Mouse (Mus musculus): ENCODE data around the gene Npas2. TPM values are rescaled to one million over a fixed set of nuclear protein-coding genes. Genes with fewer than 3 reads are reported as not detected.

Gene Npas2
- polyA plus RNA-seq, 1 experiment from 2014 or later = 0.06 TPM

- no peak for ATAC-seq
- Histone ChIP-seq H3K27ac (no peak overlapping the region), H3K4me1 (no peaks in the 10 kb centered on the region), H3K36me3 (no peaks in the 10 kb centered on the region), H3K4me2 (no peak overlapping the region), H3K4me3 (no peak overlapping the region), H3K9ac (no peak overlapping the region), H3K9me3 (replicated peaks) (no peaks in the 10 kb centered on the region), H3K27me3 (replicated peaks) (no peaks in the 10 kb centered on the region)
- 63% methylated on average over 8 of the region's 8 CpGs for WGBS (ENCODE audit: insufficient replicate concordance)
Observed at GRCm38 (mm10) chr1:39260183-39260978, 66.8 kb downstream of the Npas2 start.

- Histone ChIP-seq H3K36me3 (no peaks in the 10 kb centered on the region), H3K4me3 (no peak overlapping the region), H3K9me3 (replicated peaks) (no peaks in the 10 kb centered on the region), H3K4me1 (no peaks in the 10 kb centered on the region), H3K27me3 (replicated peaks) (no peaks in the 10 kb centered on the region), H3K9ac (no peak overlapping the region), H3K4me2 (no peak overlapping the region), H3K27ac (no peak overlapping the region)
- no peak for ATAC-seq
- WGBS (ENCODE audit: insufficient replicate concordance) = 77% methylated on average over 9 of the region's 9 CpGs
Observed at GRCm38 (mm10) chr1:39266843-39267512, 73.4 kb downstream of the Npas2 start.

- Histone ChIP-seq H3K27me3 (replicated peaks) (no peaks in the 10 kb centered on the region), H3K9me3 (replicated peaks) (no peaks in the 10 kb centered on the region), H3K9ac (no peak overlapping the region), H3K4me1 (no peaks in the 10 kb centered on the region), H3K36me3 (no peaks in the 10 kb centered on the region), H3K4me3 (no peak overlapping the region), H3K4me2 (no peak overlapping the region), H3K27ac (no peak overlapping the region)
- ATAC-seq = no peak
- WGBS (ENCODE audit: insufficient replicate concordance) = 62% methylated on average over 6 of the region's 6 CpGs
Observed at GRCm38 (mm10) chr1:39272976-39273375, 79.4 kb downstream of the Npas2 start.

- no peak overlapping the region for H3K27ac ChIP-seq
- no peak overlapping the region for H3K4me3 ChIP-seq
- H3K27me3 ChIP-seq (replicated peaks) = no peaks in the 10 kb centered on the region
- WGBS (ENCODE audit: insufficient replicate concordance) = 69% methylated on average over 7 of the region's 7 CpGs
- no peaks in the 10 kb centered on the region for H3K9me3 ChIP-seq (replicated peaks)
- no peak overlapping the region for H3K9ac ChIP-seq
- H3K4me2 ChIP-seq = no peak overlapping the region
- H3K4me1 ChIP-seq = peaks cover 6% of the 10 kb centered on the region; the same call in 1 of the 2 replicates
- ATAC-seq = no peak
- no peaks in the 10 kb centered on the region for H3K36me3 ChIP-seq
Observed at GRCm38 (mm10) chr1:39280391-39280790, 86.9 kb downstream of the Npas2 start.

DNA sequence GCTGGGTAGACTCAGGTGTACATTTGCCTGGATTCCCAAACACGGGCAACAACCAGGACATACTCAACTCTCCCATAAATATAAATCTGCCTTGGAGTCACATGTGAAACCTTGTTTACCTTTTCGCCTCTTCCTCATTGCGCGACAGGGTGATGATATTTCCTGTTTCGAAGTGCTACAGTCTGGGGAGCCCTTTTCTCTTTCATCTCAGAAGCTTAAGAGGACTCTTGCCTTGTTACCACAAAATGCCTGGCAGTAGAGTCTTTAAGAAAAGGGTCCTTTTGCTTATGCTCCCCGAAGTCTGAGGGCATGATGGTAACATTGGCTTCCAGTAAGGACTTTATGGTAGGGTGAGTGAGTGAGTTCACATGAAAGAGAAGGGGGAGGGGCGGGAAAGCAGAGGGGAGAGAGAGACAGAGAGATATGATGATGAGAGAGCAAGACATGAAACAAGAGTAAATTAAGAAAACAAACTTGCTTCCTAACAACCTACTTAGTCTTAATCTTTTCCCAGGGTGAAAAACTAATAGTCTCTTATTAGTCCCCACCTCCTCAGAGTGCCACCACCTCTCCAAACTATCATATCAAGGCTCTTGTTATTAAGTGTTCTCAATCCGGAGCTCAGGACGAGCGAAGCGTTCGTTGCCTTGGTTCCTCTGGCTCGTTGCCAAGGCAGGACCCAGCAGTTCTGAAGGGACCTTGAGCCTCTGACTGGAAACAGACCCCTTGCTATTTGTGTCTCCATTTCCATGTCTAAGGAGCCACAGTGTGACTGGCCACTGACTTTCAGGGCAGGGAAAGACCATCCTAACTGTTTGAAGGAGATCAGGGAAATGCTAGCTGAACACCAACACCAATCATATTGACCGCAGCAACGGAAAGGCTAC, 87.7 kb downstream of the Npas2 start:
- WGBS (ENCODE audit: insufficient replicate concordance) = 67% methylated on average over 15 of the region's 15 CpGs
- Histone ChIP-seq H3K9me3 (replicated peaks) (no peaks in the 10 kb centered on the region), H3K9ac (no peak overlapping the region), H3K36me3 (no peaks in the 10 kb centered on the region), H3K27ac (no peak overlapping the region), H3K4me3 (no peak overlapping the region), H3K4me1 (peaks cover 6% of the 10 kb centered on the region; the same call in 1 of the 2 replicates), H3K4me2 (no peak overlapping the region), H3K27me3 (replicated peaks) (no peaks in the 10 kb centered on the region)
- ATAC-seq = no peak

DNA sequence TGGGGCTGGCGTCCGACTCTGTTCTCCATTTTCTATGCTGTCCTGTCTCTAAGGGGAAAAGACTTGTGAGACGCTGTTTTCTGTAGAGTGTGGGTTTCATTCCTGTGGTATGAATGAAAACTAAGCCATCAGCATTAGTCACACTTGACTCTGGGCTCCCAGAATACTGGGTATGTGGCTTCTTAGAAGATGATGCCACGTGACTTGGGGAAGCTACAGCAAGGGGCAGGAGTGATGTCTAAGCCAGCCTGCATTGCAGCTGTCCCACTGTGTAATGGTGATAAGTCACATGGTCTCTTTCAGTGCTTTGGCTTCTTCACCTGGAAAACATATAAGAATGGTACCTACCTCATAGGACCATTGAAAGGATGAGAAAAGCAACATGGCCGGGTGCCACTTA, 88.4 kb downstream of the Npas2 start:
- ATAC-seq = no peak
- no peak overlapping the region for H3K4me3 ChIP-seq
- H3K9ac ChIP-seq = no peak overlapping the region
- no peak overlapping the region for H3K27ac ChIP-seq
- H3K4me2 ChIP-seq = no peak overlapping the region
- 76% methylated on average over 5 of the region's 5 CpGs for WGBS (ENCODE audit: insufficient replicate concordance)
- H3K27me3 ChIP-seq (replicated peaks) = no peaks in the 10 kb centered on the region; the same call in 1 of the 2 replicates
- H3K9me3 ChIP-seq (replicated peaks) = no peaks in the 10 kb centered on the region
- H3K4me1 ChIP-seq = peaks cover 6% of the 10 kb centered on the region; the same call in 1 of the 2 replicates
- H3K36me3 ChIP-seq = no peaks in the 10 kb centered on the region

- H3K4me1 ChIP-seq = peaks cover 6% of the 10 kb centered on the region; the same call in 1 of the 2 replicates
- no peak overlapping the region for H3K9ac ChIP-seq
- H3K27me3 ChIP-seq (replicated peaks) = no peaks in the 10 kb centered on the region; the same call in 1 of the 2 replicates
- H3K27ac ChIP-seq = no peak overlapping the region
- H3K4me3 ChIP-seq = no peak overlapping the region
- ATAC-seq = no peak
- no peaks in the 10 kb centered on the region for H3K9me3 ChIP-seq (replicated peaks)
- H3K4me2 ChIP-seq = no peak overlapping the region
- 56% methylated on average over 7 of the region's 7 CpGs for WGBS (ENCODE audit: insufficient replicate concordance)
- H3K36me3 ChIP-seq = no peaks in the 10 kb centered on the region
Observed at GRCm38 (mm10) chr1:39283323-39283722, 89.8 kb downstream of the Npas2 start.

- no peaks in the 10 kb centered on the region; the same call in 1 of the 2 replicates for H3K27me3 ChIP-seq (replicated peaks)
- H3K4me2 ChIP-seq = no peak overlapping the region
- no peak overlapping the region for H3K9ac ChIP-seq
- H3K4me1 ChIP-seq = peaks cover 6% of the 10 kb centered on the region; the same call in 1 of the 2 replicates
- no peaks in the 10 kb centered on the region for H3K9me3 ChIP-seq (replicated peaks)
- peak; percentile 15; the same call in 1 of the 2 replicates for ATAC-seq
- H3K36me3 ChIP-seq = no peaks in the 10 kb centered on the region
- no peak overlapping the region for H3K4me3 ChIP-seq
- no peak overlapping the region for H3K27ac ChIP-seq
- WGBS (ENCODE audit: insufficient replicate concordance) = 63% methylated on average over 16 of the region's 16 CpGs
Observed at GRCm38 (mm10) chr1:39284786-39285185, 91.3 kb downstream of the Npas2 start.

DNA sequence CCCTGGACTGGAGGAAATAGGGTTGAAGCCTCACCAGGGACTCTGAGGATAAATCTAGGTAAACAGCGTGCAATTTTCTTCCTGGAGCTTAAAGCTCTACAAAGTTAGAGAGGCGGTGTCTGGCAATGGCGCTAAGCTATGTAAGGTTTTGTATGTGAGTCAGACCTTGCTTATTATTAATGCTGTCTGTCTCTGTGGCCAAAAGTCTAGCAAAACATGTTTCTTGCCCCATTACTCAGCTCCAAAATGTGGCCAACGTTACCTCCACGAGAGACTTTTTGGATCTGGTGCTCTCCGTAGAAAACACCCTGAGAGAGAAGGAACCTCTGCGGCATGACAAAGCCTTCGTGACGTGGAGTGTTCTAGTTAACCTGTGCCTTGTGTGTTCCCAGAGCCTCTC, 93.5 kb downstream of the Npas2 start:
- no peak overlapping the region for H3K27ac ChIP-seq
- no peak overlapping the region for H3K9ac ChIP-seq
- no peak overlapping the region for H3K4me3 ChIP-seq
- H3K4me2 ChIP-seq = no peak overlapping the region
- no peaks in the 10 kb centered on the region for H3K36me3 ChIP-seq
- no peaks in the 10 kb centered on the region for H3K9me3 ChIP-seq (replicated peaks)
- H3K4me1 ChIP-seq = peaks cover 6% of the 10 kb centered on the region; the same call in 1 of the 2 replicates
- no peaks in the 10 kb centered on the region; the same call in 1 of the 2 replicates for H3K27me3 ChIP-seq (replicated peaks)
- WGBS (ENCODE audit: insufficient replicate concordance) = 84% methylated on average over 9 of the region's 9 CpGs
- ATAC-seq = no peak

DNA sequence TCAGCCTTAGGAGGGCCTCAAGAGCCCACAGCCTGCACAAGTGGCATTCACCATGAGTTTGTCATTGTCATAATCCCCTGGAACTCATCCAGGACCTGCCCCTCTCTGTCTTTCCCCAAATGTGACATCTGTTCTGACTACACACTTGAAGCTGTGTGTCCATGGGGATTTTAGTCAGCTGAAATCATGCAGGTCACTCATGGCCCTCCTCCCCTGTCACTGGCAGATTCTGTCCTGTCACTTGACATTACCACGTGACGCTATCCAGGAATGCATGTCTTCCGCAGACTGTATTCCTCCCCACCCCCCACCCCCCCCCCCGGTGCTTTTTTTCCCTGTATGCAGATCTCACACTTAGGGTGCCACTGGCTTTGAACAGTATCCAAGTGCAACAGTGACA, 94.3 kb downstream of the Npas2 start:
- no peak overlapping the region for H3K27ac ChIP-seq
- H3K9ac ChIP-seq = no peak overlapping the region
- H3K27me3 ChIP-seq (replicated peaks) = no peaks in the 10 kb centered on the region; the same call in 1 of the 2 replicates
- no peaks in the 10 kb centered on the region for H3K9me3 ChIP-seq (replicated peaks)
- H3K36me3 ChIP-seq = no peaks in the 10 kb centered on the region
- 66% methylated on average over 4 of the region's 4 CpGs for WGBS (ENCODE audit: insufficient replicate concordance)
- no peak for ATAC-seq
- H3K4me2 ChIP-seq = no peak overlapping the region
- no peak overlapping the region for H3K4me3 ChIP-seq
- H3K4me1 ChIP-seq = peaks cover 6% of the 10 kb centered on the region; the same call in 1 of the 2 replicates

- no peaks in the 10 kb centered on the region; the same call in 1 of the 2 replicates for H3K27me3 ChIP-seq (replicated peaks)
- no peak overlapping the region for H3K4me3 ChIP-seq
- no peaks in the 10 kb centered on the region for H3K9me3 ChIP-seq (replicated peaks)
- H3K4me1 ChIP-seq = peaks cover 6% of the 10 kb centered on the region; the same call in 1 of the 2 replicates
- no peak overlapping the region for H3K4me2 ChIP-seq
- ATAC-seq = no peak
- no peak overlapping the region for H3K9ac ChIP-seq
- WGBS (ENCODE audit: insufficient replicate concordance) = 49% methylated on average over 3 of the region's 3 CpGs
- H3K36me3 ChIP-seq = no peaks in the 10 kb centered on the region
- H3K27ac ChIP-seq = no peak overlapping the region
Observed at GRCm38 (mm10) chr1:39288425-39288824, 94.9 kb downstream of the Npas2 start.

All from liver, embryonic 12.5 days (tissue).